Mouse (Mus musculus): ENCODE measurements at regions not wholly inside any gene's neighbourhood (a gene's known extent, or its start where the extent isn't known, plus 50 kb on each side); places are given as distances from the start of the nearest gene placed in this dataset.

DNA sequence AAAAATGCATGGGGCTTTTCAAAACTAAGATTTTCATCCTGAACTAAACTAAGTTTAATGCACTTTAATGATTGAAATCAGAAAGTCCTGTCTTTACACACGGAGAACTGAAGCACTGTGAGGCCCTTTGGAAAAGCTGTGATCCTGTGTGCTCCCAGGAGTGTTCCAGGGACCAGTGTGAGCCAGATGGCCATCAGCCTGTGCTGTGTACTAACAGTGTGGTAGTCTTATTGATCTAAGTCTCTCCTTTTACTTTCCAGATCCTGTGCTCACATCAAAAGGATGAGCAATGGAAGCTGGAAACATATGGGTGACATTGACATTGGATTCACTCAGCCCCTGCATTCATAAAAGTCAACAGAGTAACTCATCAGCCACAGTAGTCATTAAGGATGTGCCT, 322.5 kb downstream of the Amd2 start:
- WGBS = 68% methylated on average over 1 of the region's 1 CpGs
- DNase-seq (ENCODE audit: low spot score, missing footprints) (no peak), ATAC-seq (ENCODE audit: low FRiP score) (peak; percentile 79)

DNA sequence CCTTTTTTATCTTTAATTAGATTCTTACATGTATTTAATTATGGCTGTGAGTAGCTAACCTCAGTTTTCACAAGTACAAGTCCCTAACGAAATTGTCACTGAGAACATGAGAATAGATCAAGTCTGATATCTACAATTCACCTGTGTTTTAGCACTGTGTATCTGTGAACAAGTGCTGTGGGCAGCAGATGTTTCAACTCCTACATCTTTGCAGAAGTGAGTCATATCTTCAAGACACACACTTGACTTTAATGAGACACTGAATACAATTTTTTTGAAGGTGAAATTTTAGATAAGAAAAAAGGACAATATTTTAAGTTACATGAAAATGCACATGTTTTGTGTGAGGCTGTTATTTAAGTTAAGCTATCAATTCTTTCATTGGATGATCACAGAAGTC, 330.0 kb downstream of the Amd2 start:
- Histone ChIP-seq H3K9ac (ENCODE audit: low read length) (no peak overlapping the region), H3K4me3 (ENCODE audit: low read depth, low read length) (no peak overlapping the region), H3K27ac (ENCODE audit: low read depth, low read length) (no peak overlapping the region), H3K4me1 (ENCODE audit: control insufficient read depth, insufficient read depth, low read length) (no peaks in the 10 kb centered on the region), H3K27me3 (ENCODE audit: control insufficient read depth, insufficient read depth, low read length) (no peaks in the 10 kb centered on the region), H3K4me2 (no peak overlapping the region), H3K9me3 (ENCODE audit: control insufficient read depth, low read length) (no peaks in the 10 kb centered on the region), H3K36me3 (ENCODE audit: control insufficient read depth, insufficient read depth, low read length) (no peaks in the 10 kb centered on the region)
- WGBS = 77% methylated on average over 1 of the region's 1 CpGs
- ATAC-seq (ENCODE audit: low FRiP score) (no peak), DNase-seq (ENCODE audit: low spot score, missing footprints) (no peak)

More for the DNA sequence above, 322.5 kb downstream of the Amd2 start:
- Histone ChIP-seq H3K36me3 (ENCODE audit: control insufficient read depth, insufficient read depth, low read length) (no peaks in the 10 kb centered on the region), H3K9me3 (ENCODE audit: control insufficient read depth, low read length) (no peaks in the 10 kb centered on the region), H3K27ac (ENCODE audit: low read depth, low read length) (no peak overlapping the region), H3K9ac (ENCODE audit: low read length) (no peak overlapping the region), H3K27me3 (ENCODE audit: control insufficient read depth, insufficient read depth, low read length) (no peaks in the 10 kb centered on the region), H3K4me2 (no peak overlapping the region), H3K4me3 (ENCODE audit: low read depth, low read length) (no peak overlapping the region), H3K4me1 (ENCODE audit: control insufficient read depth, insufficient read depth, low read length) (no peaks in the 10 kb centered on the region)
